9 mouse cellular contexts compared by ENCODE assay signal in genomic region chr15:8766208-8766607, GRCm38 (mm10). TPM values are rescaled to one million over a fixed set of nuclear protein-coding genes. Genes with fewer than 3 reads are reported as not detected.
DNase-seq lines count a peak whose midpoint lies in the region; ATAC-seq and TF ChIP-seq lines count a peak whose summit lies in the region.
"Not testable (repeated sequence)": the region's sequence is repeated elsewhere in the genome, so short reads cannot be mapped to it uniquely, and the experiment has no call there.
"Had no signal": no experiment of that assay in that cellular context is flagged by ENCODE, and none has a peak within 500 bp of the region (broad histone marks: within the 10 kb centered on the region; RNA-seq: fewer than 3 reads in every experiment).

No protein-coding gene starts in this region.

- not testable (repeated sequence) for H3K4me3 ChIP-seq in MEL (ENCODE audit: control insufficient read depth in 1 of 2, insufficient read depth in 1 of 2, low read depth in 2 of 2, low read length in 2 of 2); liver, embryonic 12.5 days; liver, embryonic 13.5 days (replicated peaks); liver, embryonic 14.5 days (ENCODE audit: insufficient read depth in 1 of 2, low read depth in 2 of 2, low read length in 2 of 2); liver, embryonic 15.5 days (replicated peaks); liver, embryonic 16.5 days (ENCODE audit: low read depth, low read length); liver, postnatal 0 days (ENCODE audit: low read depth, low read length)

- DNase-seq in MEL (ENCODE audit: low read depth, low spot score); liver, embryonic 14.5 days (ENCODE audit: low read depth in 3 of 3, low spot score in 3 of 3); liver, postnatal 0 days: not testable (repeated sequence)
- DNase-seq in liver, result peak; percentile 47
- DNase-seq in liver, embryonic 13.5 days, result peak; percentile 43

- not testable (repeated sequence) for TF ChIP-seq POLR2A in MEL (IDR thresholded peaks at IDR 0.05; ENCODE audit: control insufficient read depth in 1 of 2, insufficient read depth in 1 of 2, low read depth in 1 of 2, low read length in 2 of 2, poor library complexity in 1 of 2)

- H3K9me3 ChIP-seq in MEL (replicated peaks; ENCODE audit: insufficient read depth, low read length); liver, embryonic 12.5 days (replicated peaks); liver, embryonic 13.5 days (replicated peaks); liver, embryonic 14.5 days (ENCODE audit: control insufficient read depth, low read length); liver, embryonic 15.5 days (replicated peaks); liver, embryonic 16.5 days (replicated peaks; ENCODE audit: control insufficient read depth, low read length); liver, postnatal 0 days (ENCODE audit: low read length): not testable (repeated sequence)

- H3K4me2 ChIP-seq in liver, embryonic 12.5 days, result 0 out of 2 replicates have a peak overlapping the region, but pooled peaks have one; percentile 2
- 0 out of 2 replicates have a peak overlapping the region, but pooled peaks have one; percentile 12 for H3K4me2 ChIP-seq in liver, embryonic 13.5 days
- H3K4me2 ChIP-seq in liver, embryonic 14.5 days (ENCODE audit: low read depth); liver, embryonic 16.5 days (ENCODE audit: low read depth, low read length); liver, postnatal 0 days (ENCODE audit: low read depth, low read length): not testable (repeated sequence)
- peak overlapping the region; percentile 15; the same call in 1 of the 2 replicates for H3K4me2 ChIP-seq in liver, embryonic 15.5 days

- not testable (repeated sequence) for H3K9ac ChIP-seq in MEL (ENCODE audit: control insufficient read depth, low read depth, low read length, poor library complexity, severe bottlenecking); liver, embryonic 12.5 days; liver, embryonic 13.5 days; liver, embryonic 14.5 days (replicated peaks); liver, embryonic 15.5 days; liver, embryonic 16.5 days (ENCODE audit: low read depth, low read length); liver, postnatal 0 days (replicated peaks)

- not testable (repeated sequence) for H3K79me2 ChIP-seq in MEL (ENCODE audit: control insufficient read depth, insufficient read depth, low read length, poor library complexity)

- H3K27me3 ChIP-seq in MEL (ENCODE audit: control insufficient read depth in 1 of 2, insufficient read depth in 2 of 2, low read length in 2 of 2); liver, embryonic 12.5 days (replicated peaks); liver, embryonic 13.5 days; liver, embryonic 14.5 days (ENCODE audit: control insufficient read depth, insufficient read depth, low read length); liver, embryonic 15.5 days; liver, embryonic 16.5 days (ENCODE audit: control insufficient read depth, insufficient read depth, low read depth, low read length); liver, postnatal 0 days (ENCODE audit: insufficient read depth, low read length): not testable (repeated sequence)

- TF ChIP-seq CTCF in MEL (IDR thresholded peaks at IDR 0.05 in 2 of 3, conservative IDR thresholded peaks at IDR 0.05 in 1 of 3; ENCODE audit: control insufficient read depth in 1 of 3, insufficient read depth in 1 of 3, low read depth in 2 of 3, low read length in 3 of 3, poor library complexity in 1 of 3, severe bottlenecking in 1 of 3); liver, embryonic 14.5 days (IDR thresholded peaks at IDR 0.05; ENCODE audit: low read depth); liver, postnatal 0 days (IDR thresholded peaks at IDR 0.05; ENCODE audit: low read depth): not testable (repeated sequence)

- not testable (repeated sequence) for ATAC-seq in liver, embryonic 12.5 days; liver, embryonic 13.5 days (ENCODE audit: low read depth); liver, embryonic 14.5 days (ENCODE audit: insufficient read depth); liver, embryonic 15.5 days (ENCODE audit: insufficient read depth); liver, embryonic 16.5 days (ENCODE audit: low read depth); liver, postnatal 0 days

- not testable (repeated sequence) for TF ChIP-seq RAD21 in MEL (IDR thresholded peaks at IDR 0.05; ENCODE audit: low read depth, low read length)

- H3K36me3 ChIP-seq in MEL (ENCODE audit: control insufficient read depth in 1 of 2, insufficient read depth in 2 of 2, low read length in 2 of 2), result peaks cover 0 to 45% of the 10 kb centered on the region in 2 experiments; a peak in 2 of 4 replicates
- not testable (repeated sequence) for H3K36me3 ChIP-seq in liver, embryonic 12.5 days; liver, embryonic 13.5 days; liver, embryonic 14.5 days (replicated peaks; ENCODE audit: control insufficient read depth, insufficient read depth, low read depth); liver, embryonic 15.5 days (replicated peaks); liver, embryonic 16.5 days (ENCODE audit: control insufficient read depth, insufficient read depth); liver, postnatal 0 days (replicated peaks; ENCODE audit: insufficient read depth, low read length)

- TF ChIP-seq EP300 in MEL (IDR thresholded peaks at IDR 0.05; ENCODE audit: low read depth in 1 of 2, low read length in 2 of 2), result not testable (repeated sequence)
- TF ChIP-seq EP300 in liver, embryonic 14.5 days (IDR thresholded peaks at IDR 0.05; ENCODE audit: low read depth), result peak; percentile 67
- peak; percentile 72 for TF ChIP-seq EP300 in liver, postnatal 0 days (IDR thresholded peaks at IDR 0.05; ENCODE audit: low read depth)

- H3K27ac ChIP-seq in MEL (ENCODE audit: control insufficient read depth, low read depth, low read length); liver, postnatal 0 days (ENCODE audit: low read depth): not testable (repeated sequence)
- peak overlapping the region; percentile 75 for H3K27ac ChIP-seq in liver, embryonic 12.5 days
- peak overlapping the region; percentile 85 for H3K27ac ChIP-seq in liver, embryonic 13.5 days
- H3K27ac ChIP-seq in liver, embryonic 14.5 days, result peak overlapping the region; percentile 14
- peak overlapping the region; percentile 72 for H3K27ac ChIP-seq in liver, embryonic 15.5 days (replicated peaks)
- H3K27ac ChIP-seq in liver, embryonic 16.5 days (ENCODE audit: low read length), result peak overlapping the region; percentile 67

- peaks cover 33 to 41% of the 10 kb centered on the region in 2 experiments for H3K4me1 ChIP-seq in MEL (ENCODE audit: control insufficient read depth in 1 of 2, insufficient read depth in 2 of 2, low read length in 2 of 2)
- H3K4me1 ChIP-seq in liver, embryonic 12.5 days, result peaks cover 81% of the 10 kb centered on the region
- peaks cover 75% of the 10 kb centered on the region for H3K4me1 ChIP-seq in liver, embryonic 13.5 days (replicated peaks)
- peaks cover 49 to 50% of the 10 kb centered on the region in 2 experiments for H3K4me1 ChIP-seq in liver, embryonic 14.5 days (replicated peaks; ENCODE audit: control insufficient read depth in 2 of 2, insufficient read depth in 2 of 2, low read length in 1 of 2)
- peaks cover 63% of the 10 kb centered on the region for H3K4me1 ChIP-seq in liver, embryonic 15.5 days (replicated peaks)
- peaks cover 31% of the 10 kb centered on the region for H3K4me1 ChIP-seq in liver, embryonic 16.5 days (ENCODE audit: control insufficient read depth, low read depth, low read length)
- not testable (repeated sequence) for H3K4me1 ChIP-seq in liver, postnatal 0 days (ENCODE audit: insufficient read depth)

TF ChIP-seq in MEL, 35 proteins besides CTCF, POLR2A, EP300 and RAD21:
- TF ChIP-seq TCF12 (IDR thresholded peaks at IDR 0.05; ENCODE audit: low read depth, low read length) (0 out of 2 replicates have a peak, but pooled peaks have one; percentile 30), TAL1 (IDR thresholded peaks at IDR 0.05; ENCODE audit: low read length) (0 out of 2 replicates have a peak, but pooled peaks have one; percentile 3)

RNA-seq across cellular contexts. Expression of gene Slc1a3, which starts 55.6 kb away (rescaled TPM):
- total RNA-seq in MEL (2012; rRNA removed), result not detected in 2 replicates
- polyA plus RNA-seq in MEL (2012; ENCODE audit: insufficient read depth in 1 of 2, insufficient read length in 2 of 2, low read depth in 1 of 2, low replicate concordance in 2 of 2, missing spikeins in 1 of 2), result not detected
- 2.4 and 3.0 TPM in 2 replicates for polyA plus RNA-seq in liver, embryonic 12.5 days (2016; fragmentation: Nextera tagmentation; extraction: Ambion mirVana)
- 1.3 and 1.5 TPM in 2 replicates for polyA plus RNA-seq in liver, embryonic 13.5 days (2015; fragmentation: Nextera tagmentation; extraction: Ambion mirVana)
- polyA plus RNA-seq in liver, embryonic 14.5 days (2012; rRNA removed), result 0.27 and 0.40 TPM in 2 replicates
- polyA plus RNA-seq in liver, embryonic 14.5 days (2014; fragmentation: Nextera tagmentation; extraction: Ambion mirVana), result 0.39 and 0.51 TPM in 2 replicates
- 0.58 and 0.60 TPM in 2 replicates for polyA plus RNA-seq in liver, embryonic 15.5 days (2015; fragmentation: Nextera tagmentation; extraction: Ambion mirVana)
- polyA plus RNA-seq in liver, embryonic 16.5 days (2015; fragmentation: Nextera tagmentation; extraction: Ambion mirVana), result 0.18 and 0.47 TPM in 2 replicates
- polyA plus RNA-seq in liver, postnatal 0 days (2015; fragmentation: Nextera tagmentation; extraction: Ambion mirVana), result 0.13 and 0.15 TPM in 2 replicates
- polyA plus RNA-seq: G1E had no signal
